Mouse (Mus musculus): ENCODE data around the gene Stac2.

The Stac2 gene

DNA sequence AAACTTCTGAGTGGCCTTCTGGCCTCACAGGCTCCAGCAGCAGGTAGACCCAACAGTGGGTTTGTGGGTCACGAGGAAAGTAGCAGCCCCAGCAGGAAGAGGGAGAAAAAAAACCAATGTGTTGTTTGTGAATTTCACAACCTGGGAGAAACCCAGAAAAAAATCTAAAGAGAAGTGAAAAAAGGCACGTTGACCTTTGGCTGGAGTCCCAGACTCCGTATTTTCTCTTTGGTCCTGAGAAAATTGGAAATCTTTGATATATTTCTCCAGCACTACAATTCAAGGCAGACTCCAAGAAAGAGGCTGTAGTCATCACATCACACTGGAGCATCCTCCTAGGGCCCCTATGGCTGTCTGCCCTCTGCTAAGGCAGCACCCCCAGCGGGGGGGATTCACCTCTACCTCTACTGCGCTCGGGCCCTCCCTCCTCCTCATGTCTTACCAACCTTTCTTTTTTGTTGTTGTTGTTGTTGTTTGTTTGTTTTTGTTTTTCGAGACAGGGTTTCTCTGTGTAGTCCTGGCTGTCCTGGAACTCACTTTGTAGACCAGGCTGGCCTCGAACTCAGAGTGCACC lies 55.8 kb downstream of the Stac2 start:
- no peak for DNase-seq (ENCODE audit: low spot score)

DNA sequence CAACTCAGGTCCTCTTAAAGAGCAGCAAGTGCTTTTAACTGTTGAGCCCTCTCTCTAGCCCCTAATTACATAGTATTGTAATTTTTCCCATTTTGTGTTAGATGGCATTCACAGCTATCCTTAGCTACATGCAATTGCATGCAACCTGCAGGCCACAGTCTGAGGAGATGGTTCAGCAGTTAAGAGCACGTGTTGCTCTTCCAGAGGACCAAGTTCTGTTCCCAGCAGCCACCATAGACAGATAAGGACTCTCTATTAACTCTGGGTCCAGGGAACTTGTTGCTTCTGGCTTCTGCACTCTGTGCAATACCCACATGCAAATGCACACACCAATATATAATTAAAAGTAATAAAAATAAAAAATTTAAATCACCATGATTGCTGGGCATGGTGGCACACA lies 56.6 kb downstream of the Stac2 start:
- DNase-seq (ENCODE audit: low spot score), result no peak

DNA sequence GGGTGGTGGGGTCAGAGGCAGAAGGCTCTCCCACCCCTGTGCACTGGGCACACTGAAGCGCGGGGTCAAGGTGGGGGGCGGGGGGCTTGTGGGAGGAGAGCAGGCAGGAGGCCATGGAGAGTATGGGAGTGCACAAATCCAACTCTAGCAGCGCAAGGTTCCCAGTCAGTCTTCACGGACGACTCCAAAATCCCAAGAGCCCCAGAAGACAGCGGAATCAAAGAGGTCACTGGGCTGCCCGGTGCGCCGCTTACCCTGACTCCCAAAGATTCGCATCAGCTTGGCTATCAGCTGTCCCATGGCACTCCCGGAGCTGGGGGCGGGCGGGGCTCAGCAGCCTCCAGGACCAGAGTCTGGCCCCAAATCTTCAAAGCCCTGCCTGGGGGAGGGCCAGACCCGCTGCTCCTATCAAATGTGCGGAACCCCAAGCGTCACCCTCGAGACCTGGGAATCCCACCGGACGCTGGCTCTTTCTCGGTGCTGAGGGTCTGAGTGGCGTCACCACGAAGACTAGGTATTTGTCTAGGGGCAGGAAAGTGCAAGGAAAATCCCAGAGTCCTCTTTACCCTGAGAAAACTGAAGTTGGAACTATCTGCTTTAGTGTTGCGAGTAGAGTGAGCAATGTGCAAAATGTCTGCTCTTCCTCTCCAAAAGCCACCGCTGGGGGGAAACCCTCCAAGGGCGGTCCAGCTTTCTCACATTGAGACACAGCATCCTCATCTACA lies 57.5 kb downstream of the Stac2 start, which contains the start of gene Arl5c:
Gene Arl5c (minus strand): TSS at position 618 of the 725 bp plus-strand sequence.
- DNase-seq (ENCODE audit: low spot score), result peak; percentile 60

DNA sequence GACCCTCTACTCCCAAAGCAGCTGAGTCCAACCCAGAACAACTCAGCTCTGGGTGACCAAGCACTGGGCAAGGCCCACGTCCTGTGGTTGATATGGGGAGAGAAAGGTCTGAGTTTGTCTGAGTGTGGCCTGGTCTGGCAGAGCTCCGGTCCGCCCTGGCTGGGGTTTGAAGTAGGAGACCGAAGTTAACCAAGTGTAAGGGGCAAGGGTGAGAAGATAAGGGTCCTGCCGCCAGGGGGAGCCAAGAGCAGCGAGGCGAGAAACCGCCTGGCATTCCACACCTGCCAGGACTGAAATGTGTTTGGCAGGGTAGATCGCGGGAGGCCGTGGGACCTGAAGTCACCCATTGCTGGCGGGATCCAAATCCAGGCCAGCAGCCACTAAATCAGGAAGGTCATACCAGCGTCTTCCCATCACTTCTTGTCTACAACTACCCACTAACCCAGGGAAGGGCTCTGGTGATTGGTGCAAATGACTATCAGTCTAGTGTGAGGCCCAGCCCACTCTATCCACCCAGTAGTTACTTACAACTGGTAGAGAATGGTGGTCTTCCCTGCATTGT lies 58.6 kb downstream of the Stac2 start:
- peak; percentile 84 for DNase-seq (ENCODE audit: low spot score)

DNA sequence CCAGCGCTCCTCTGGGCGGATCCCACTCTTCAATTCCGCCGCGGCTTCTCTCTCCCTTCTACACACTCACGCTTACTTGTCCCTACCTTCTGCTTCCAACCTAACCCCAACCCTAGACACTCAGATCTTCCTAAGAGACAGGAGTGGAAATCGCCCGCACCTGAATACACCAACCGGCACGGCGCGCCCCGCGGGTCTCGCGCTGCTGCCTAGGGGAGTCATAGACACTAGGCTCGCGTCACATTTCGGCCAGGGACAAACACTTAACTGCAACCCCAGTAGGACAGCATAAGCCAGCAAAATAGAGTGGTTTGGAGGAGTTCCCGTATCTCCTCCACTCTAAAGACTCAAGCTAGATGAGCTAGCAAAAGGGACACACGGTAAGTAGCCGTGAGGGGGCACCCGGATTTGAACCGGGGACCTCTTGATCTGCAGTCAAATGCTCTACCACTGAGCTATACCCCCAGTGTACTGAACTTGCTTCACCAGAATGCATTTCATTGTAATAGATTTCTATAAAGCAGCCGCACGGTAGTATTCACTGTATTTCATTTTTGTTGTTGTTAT lies 64.6 kb downstream of the Stac2 start:
- DNase-seq (ENCODE audit: low spot score), result peak; percentile 83

DNA sequence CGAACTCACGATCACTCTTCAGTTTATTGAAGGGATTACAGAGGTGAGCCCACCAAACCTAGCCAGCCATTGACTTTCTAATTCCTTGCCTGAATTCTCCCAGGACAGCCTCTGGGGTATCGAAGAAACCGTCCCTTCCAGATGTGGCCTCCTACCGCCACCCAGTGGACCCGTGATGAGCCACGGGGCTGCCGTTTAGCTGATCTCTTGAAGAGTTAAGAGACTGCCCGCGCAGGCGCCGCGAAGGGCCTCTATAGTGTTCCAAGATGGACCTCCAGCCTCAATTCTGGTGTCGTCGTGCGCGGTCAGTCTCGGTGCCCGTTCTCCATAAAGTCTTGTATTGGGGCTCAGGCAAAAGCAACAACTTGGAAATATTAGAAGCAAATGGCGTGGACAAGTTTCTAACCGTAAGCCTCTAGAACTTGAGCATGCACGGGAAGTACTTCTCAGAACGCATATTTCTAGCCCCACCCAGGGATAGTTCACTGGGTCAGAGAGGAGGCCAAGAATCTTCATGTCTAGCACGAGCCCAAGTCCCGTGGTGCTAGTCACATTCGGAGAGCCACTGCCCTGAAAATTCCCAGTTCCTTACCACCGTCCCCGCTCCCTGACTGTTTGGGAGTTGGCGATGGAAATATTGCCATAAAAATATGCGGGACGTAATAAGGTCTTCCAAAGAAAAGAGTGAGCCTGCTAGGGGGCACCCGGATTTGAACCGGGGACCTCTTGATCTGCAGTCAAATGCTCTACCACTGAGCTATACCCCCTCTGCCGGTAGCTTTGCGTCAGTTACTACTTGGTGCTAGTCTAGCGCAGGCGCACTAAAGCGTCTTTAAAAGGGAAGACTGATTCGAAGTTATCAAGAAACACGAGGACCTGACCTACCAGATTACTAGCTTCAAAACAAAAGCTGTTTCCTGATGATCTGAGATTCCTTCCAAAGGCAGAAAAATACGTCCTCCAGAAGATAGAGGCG lies 65.4 kb downstream of the Stac2 start:
- peak; percentile 99 for DNase-seq (ENCODE audit: low spot score)

DNA sequence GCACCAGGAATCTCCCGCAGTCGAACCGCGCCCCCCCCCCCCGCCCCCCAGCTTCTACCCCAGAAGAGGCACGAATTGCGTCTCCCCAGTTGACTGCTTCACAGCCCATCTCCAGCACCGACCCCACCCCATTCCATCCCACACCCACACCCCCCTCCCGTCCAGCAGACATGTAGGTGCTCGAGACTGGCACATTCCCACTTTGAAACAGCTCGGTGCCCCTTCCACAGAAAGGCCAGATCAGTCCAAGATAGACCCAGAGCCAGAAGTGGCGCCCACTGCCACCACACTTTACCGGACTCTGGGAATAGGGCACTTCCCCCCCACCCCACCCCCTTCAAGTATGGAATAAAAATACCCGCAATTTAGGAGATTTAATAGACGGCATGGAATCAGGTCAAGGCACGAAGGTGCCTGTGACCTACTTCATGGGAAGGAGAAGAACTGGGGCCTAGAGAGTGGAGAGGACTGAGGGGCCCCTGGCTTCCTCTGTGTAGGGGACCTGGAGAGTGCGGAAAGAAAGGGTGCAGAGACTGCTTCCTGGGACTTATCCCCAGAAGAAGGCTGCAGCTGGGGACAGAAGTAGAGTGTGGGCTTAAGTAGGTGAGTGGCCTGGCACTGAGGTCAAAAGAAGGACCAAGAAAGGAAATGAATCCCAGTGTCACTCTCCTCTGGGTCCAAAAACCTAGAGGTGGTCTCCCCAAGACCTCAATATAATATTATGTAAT lies 66.4 kb downstream of the Stac2 start:
- no peak for DNase-seq (ENCODE audit: low spot score)
